Mouse (Mus musculus) naive thymus-derived CD4-positive, alpha-beta T cell, adult 5 months (primary cell): Measurements from ENCODE around the gene Smox. TPM values are rescaled to one million over a fixed set of nuclear protein-coding genes. Genes with fewer than 3 reads are reported as not detected.

ENCODE experiments used
- polyA plus RNA-seq: library from polyadenylated mRNA; unstranded; fragments of 100-300 nt; shearing (Covaris generic); gene quantifications from one replicate; pipeline ENCODE4 v1.2.1, GENCODE M21; 2017

The Smox gene
- polyA plus RNA-seq = 53.2 TPM

GRCm38 (mm10) chr2:131491196-131491595 is at the start of gene Smox:
Gene Smox (plus strand): TSS chr2:131491496.

GRCm38 (mm10) chr2:131561891-131562585 is 70.7 kb downstream of the Smox start, which contains the start of gene Adra1d:
Gene Adra1d (minus strand): TSS chr2:131562283.

Other genes with a start within 250 kb of the Smox start
- gene Pank2, start 229.0 kb upstream of the Smox start, polyA plus RNA-seq = 98.2 TPM
- 2.7 TPM for gene Rnf24, start 138.6 kb upstream of the Smox start, polyA plus RNA-seq
- not detected for gene Adra1d, start 70.8 kb downstream of the Smox start, polyA plus RNA-seq